Mouse (Mus musculus) neural tube, embryonic 14.5 days (tissue): Measurements from ENCODE around the gene Slc1a1. TPM values are rescaled to one million over a fixed set of nuclear protein-coding genes. Genes with fewer than 3 reads are reported as not detected.

ENCODE experiments used
- ATAC-seq: fragments of 200-750 bp; cut with Nextera tagmentation; 2 replicates; pipeline ENCODE4 v1.8.0; 2017; ENCODE audit warnings: low read depth, mild to moderate bottlenecking, moderate TSS enrichment, moderate library complexity
- H3K27ac ChIP-seq: fragments of 300-500 bp; sonication (generic); 2 replicates; pipeline ENCODE4 v1.5.1; 2014; ENCODE audit warnings: low read depth, mild to moderate bottlenecking, control low read depth, low read length, moderate library complexity, mixed read lengths
- H3K27me3 ChIP-seq: fragments of 300-500 bp; sonication (generic); 2 replicates; pipeline ENCODE4 v1.6.1; 2014; ENCODE audit warnings: low read length; ENCODE audit not compliant: control insufficient read depth, insufficient read depth
- H3K36me3 ChIP-seq: fragments of 300-500 bp; sonication (generic); 2 replicates; pipeline ENCODE4 v1.6.1; 2014; ENCODE audit warnings: low read length, mixed read lengths; ENCODE audit not compliant: control insufficient read depth, insufficient read depth
- H3K4me1 ChIP-seq: fragments of 300-500 bp; sonication (generic); 2 replicates; pipeline ENCODE4 v1.6.1; 2014; ENCODE audit warnings: low read length; ENCODE audit not compliant: control insufficient read depth, insufficient read depth
- H3K4me2 ChIP-seq: fragments of 300-500 bp; sonication (generic); 2 replicates; pipeline ENCODE4 v1.6.1; 2014; ENCODE audit warnings: mild to moderate bottlenecking, low read depth, low read length, control low read depth
- H3K4me3 ChIP-seq: fragments of 300-500 bp; sonication (generic); 2 replicates; pipeline ENCODE4 v1.5.1; 2014; ENCODE audit warnings: low read depth, low read length, control low read depth, mixed read lengths
- H3K9ac ChIP-seq: fragments of 300-500 bp; sonication (generic); replicated peaks from 2 replicates; pipeline ENCODE4 v1.6.1; 2014; ENCODE audit warnings: low read depth, mild to moderate bottlenecking, control low read depth, low read length, mixed read lengths
- H3K9me3 ChIP-seq: fragments of 300-500 bp; sonication (generic); 2 replicates; pipeline ENCODE4 v1.6.1; 2016; ENCODE audit warnings: low read length; ENCODE audit not compliant: control insufficient read depth
- WGBS: fragments of 180-500 bp; shearing (Covaris S2); extraction: QIAGEN DNeasy Blood & Tissue Kit; methylation state at CpG from one replicate; pipeline ENCODE4 v1.1.7; 2014; 5-methylcytosine and 5-hydroxymethylcytosine counted together
- polyA plus RNA-seq: library from polyadenylated mRNA; unstranded; fragments of >200 nt; fragmentation: Nextera tagmentation; extraction: Ambion mirVana; gene quantifications from 2 replicates; pipeline ENCODE4 v1.2.1, GENCODE M21; 2014

Slc1a1 gene
- polyA plus RNA-seq, 1 experiment from 2014 or later = 42.2 TPM

DNA sequence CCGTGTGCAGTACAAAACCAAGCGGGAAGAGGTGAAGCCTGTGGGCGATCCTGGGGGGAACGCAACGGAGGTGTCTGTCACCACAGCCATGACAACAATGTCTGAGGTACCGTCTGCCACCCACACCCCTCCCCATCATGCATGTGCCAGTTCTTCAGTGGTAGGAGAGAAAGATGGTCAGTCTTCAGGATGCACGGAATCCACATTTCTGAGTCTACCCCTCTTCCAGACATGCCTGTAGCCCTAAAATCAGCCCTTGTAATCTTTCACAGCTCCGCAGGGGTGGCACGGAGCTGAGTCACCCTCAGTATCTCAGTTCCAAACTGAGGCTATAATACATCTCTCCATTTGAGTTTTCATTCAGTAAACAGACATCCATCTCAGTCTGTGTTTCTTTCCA, 62.6 kb downstream of the Slc1a1 start:
- H3K36me3 ChIP-seq = no peaks in the 10 kb centered on the region
- H3K27ac ChIP-seq = no peak overlapping the region
- peaks cover 2% of the 10 kb centered on the region; the same call in 1 of the 2 replicates for H3K4me1 ChIP-seq
- no peak for ATAC-seq
- no peaks in the 10 kb centered on the region for H3K9me3 ChIP-seq
- no peaks in the 10 kb centered on the region for H3K27me3 ChIP-seq
- no peak overlapping the region for H3K4me3 ChIP-seq
- WGBS = 89% methylated on average over 9 of the region's 9 CpGs
- H3K9ac ChIP-seq = no peak overlapping the region
- H3K4me2 ChIP-seq = no peak overlapping the region

GRCm38 (mm10) chr19:28900771-28901170, 65.9 kb downstream of the Slc1a1 start:
- Histone ChIP-seq H3K4me2 (no peak overlapping the region), H3K36me3 (no peaks in the 10 kb centered on the region), H3K4me3 (no peak overlapping the region), H3K9me3 (no peaks in the 10 kb centered on the region), H3K27ac (no peak overlapping the region), H3K27me3 (no peaks in the 10 kb centered on the region), H3K4me1 (no peaks in the 10 kb centered on the region), H3K9ac (no peak overlapping the region)
- ATAC-seq = no peak
- 75% methylated on average over 2 of the region's 2 CpGs for WGBS

- no peak overlapping the region for H3K4me2 ChIP-seq
- H3K27ac ChIP-seq = no peak overlapping the region
- H3K4me1 ChIP-seq = no peaks in the 10 kb centered on the region
- H3K4me3 ChIP-seq = no peak overlapping the region
- H3K27me3 ChIP-seq = no peaks in the 10 kb centered on the region
- H3K9ac ChIP-seq = no peak overlapping the region
- ATAC-seq = peak; percentile 74; the same call in 1 of the 2 replicates
- H3K36me3 ChIP-seq = no peaks in the 10 kb centered on the region
- 44% methylated on average over 2 of the region's 2 CpGs for WGBS
- no peaks in the 10 kb centered on the region for H3K9me3 ChIP-seq
Measured at GRCm38 (mm10) chr19:28902111-28902510, 67.3 kb downstream of the Slc1a1 start.

GRCm38 (mm10) chr19:28902806-28903205, 68.0 kb downstream of the Slc1a1 start:
- Histone ChIP-seq H3K4me2 (no peak overlapping the region), H3K36me3 (no peaks in the 10 kb centered on the region), H3K9me3 (no peaks in the 10 kb centered on the region), H3K27ac (no peak overlapping the region), H3K4me3 (no peak overlapping the region), H3K9ac (no peak overlapping the region), H3K4me1 (no peaks in the 10 kb centered on the region), H3K27me3 (no peaks in the 10 kb centered on the region)
- no peak for ATAC-seq
- 76% methylated on average over 4 of the region's 4 CpGs for WGBS

DNA sequence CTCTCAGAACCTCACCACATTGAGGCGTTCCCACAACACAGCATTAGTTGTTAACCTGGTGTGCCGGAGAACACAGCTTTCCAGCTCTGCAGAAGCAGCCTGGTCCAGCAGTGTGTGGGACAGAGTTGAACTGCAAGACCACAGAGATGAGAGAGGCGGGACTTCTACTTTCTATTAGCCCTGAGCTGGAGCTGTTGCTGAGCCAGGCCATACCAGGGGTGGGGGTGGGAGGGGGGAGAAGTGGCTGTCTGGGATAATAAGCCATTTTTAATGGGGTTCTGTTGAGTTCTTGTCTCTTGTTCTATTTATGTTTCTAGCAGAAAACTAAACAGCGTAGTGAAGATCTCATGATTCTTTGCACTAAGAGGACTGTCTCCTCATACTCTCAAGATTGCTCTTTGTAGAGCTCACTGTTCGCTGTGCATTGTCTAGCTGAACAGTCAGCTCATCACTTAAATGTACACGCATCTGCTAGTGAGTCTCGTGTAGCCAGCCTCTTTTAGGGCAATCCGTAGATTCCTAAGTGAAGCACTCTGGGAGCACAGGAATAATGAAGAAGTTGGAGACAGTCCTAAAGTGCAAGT, 68.8 kb downstream of the Slc1a1 start:
- 87% methylated on average over 8 of the region's 8 CpGs for WGBS
- H3K9me3 ChIP-seq = no peaks in the 10 kb centered on the region
- no peaks in the 10 kb centered on the region for H3K4me1 ChIP-seq
- no peak overlapping the region for H3K27ac ChIP-seq
- no peak for ATAC-seq
- H3K9ac ChIP-seq = no peak overlapping the region
- no peaks in the 10 kb centered on the region for H3K27me3 ChIP-seq
- no peak overlapping the region for H3K4me2 ChIP-seq
- no peaks in the 10 kb centered on the region for H3K36me3 ChIP-seq
- no peak overlapping the region for H3K4me3 ChIP-seq

- Histone ChIP-seq H3K36me3 (no peaks in the 10 kb centered on the region), H3K27me3 (no peaks in the 10 kb centered on the region), H3K9me3 (no peaks in the 10 kb centered on the region), H3K4me2 (no peak overlapping the region), H3K9ac (no peak overlapping the region), H3K4me3 (no peak overlapping the region), H3K27ac (no peak overlapping the region), H3K4me1 (no peaks in the 10 kb centered on the region)
- no peak for ATAC-seq
- 58% methylated on average over 4 of the region's 4 CpGs for WGBS
Measured at GRCm38 (mm10) chr19:28908186-28908585, 73.3 kb downstream of the Slc1a1 start.

GRCm38 (mm10) chr19:28908693-28909092, 73.8 kb downstream of the Slc1a1 start:
- no peaks in the 10 kb centered on the region for H3K4me1 ChIP-seq
- H3K9ac ChIP-seq = no peak overlapping the region
- 86% methylated on average over 9 of the region's 9 CpGs for WGBS
- no peak overlapping the region for H3K4me3 ChIP-seq
- no peaks in the 10 kb centered on the region for H3K9me3 ChIP-seq
- H3K36me3 ChIP-seq = no peaks in the 10 kb centered on the region
- H3K27ac ChIP-seq = no peak overlapping the region
- H3K27me3 ChIP-seq = no peaks in the 10 kb centered on the region
- no peak overlapping the region for H3K4me2 ChIP-seq
- ATAC-seq = no peak

- Histone ChIP-seq H3K4me3 (no peak overlapping the region), H3K4me1 (no peaks in the 10 kb centered on the region), H3K4me2 (no peak overlapping the region), H3K9ac (no peak overlapping the region), H3K27me3 (no peaks in the 10 kb centered on the region), H3K9me3 (no peaks in the 10 kb centered on the region), H3K27ac (no peak overlapping the region), H3K36me3 (no peaks in the 10 kb centered on the region)
- WGBS = 89% methylated on average over 6 of the region's 6 CpGs
- no peak for ATAC-seq
Measured at GRCm38 (mm10) chr19:28914598-28914997, 79.7 kb downstream of the Slc1a1 start.

- Histone ChIP-seq H3K36me3 (no peaks in the 10 kb centered on the region), H3K27me3 (no peaks in the 10 kb centered on the region), H3K9ac (no peak overlapping the region), H3K27ac (no peak overlapping the region), H3K4me3 (no peak overlapping the region), H3K4me2 (no peak overlapping the region), H3K9me3 (no peaks in the 10 kb centered on the region), H3K4me1 (no peaks in the 10 kb centered on the region)
- 61% methylated on average over 2 of the region's 2 CpGs for WGBS
- ATAC-seq = no peak
Measured at GRCm38 (mm10) chr19:28915602-28916250, 80.9 kb downstream of the Slc1a1 start.
